In genomic region chr4:119204672-119205071, GRCm38 (mm10) we compare ENCODE assay signal across 8 mouse cellular contexts. TPM values are rescaled to one million over a fixed set of nuclear protein-coding genes. Genes with fewer than 3 reads are reported as not detected.
DNase-seq lines count a peak whose midpoint lies in the region; ATAC-seq and TF ChIP-seq lines count a peak whose summit lies in the region.

No protein-coding gene starts in this region.

- no peak overlapping the region for H3K9ac ChIP-seq in lung, embryonic 14.5 days

- 19% methylated on average over 8 of the region's 8 CpGs for WGBS in embryonic facial prominence, embryonic 10.5 days
- WGBS in lung, embryonic 14.5 days: 13% methylated on average over 8 of the region's 8 CpGs

- peak; percentile 65; the same call in 1 of the 2 replicates for ATAC-seq in lung, embryonic 14.5 days (ENCODE audit: insufficient read depth)

- peak; percentile 88 for TF ChIP-seq CTCF in lung, embryonic 14.5 days (IDR thresholded peaks at IDR 0.05; ENCODE audit: low read depth)

- peaks cover 21% of the 10 kb centered on the region for H3K36me3 ChIP-seq in embryonic facial prominence, embryonic 10.5 days (replicated peaks)
- peaks cover 13% of the 10 kb centered on the region for H3K36me3 ChIP-seq in lung, embryonic 14.5 days (ENCODE audit: insufficient read depth)

- DNase-seq in B cell, adult 2 months: peak; percentile 64 to 65
- peak; percentile 33 for DNase-seq in Muller cell, postnatal 12 days (ENCODE audit: inconsistent ontology term)
- peak; percentile 67 for DNase-seq in embryonic facial prominence, embryonic 10.5 days (ENCODE audit: low spot score)
- DNase-seq in heart, postnatal 4 days: peak; percentile 74
- DNase-seq in layer of hippocampus, adult 11-12 months (ENCODE audit: low spot score): peak; percentile 61
- DNase-seq in lung, embryonic 14.5 days: peak; percentile 90
- peak; percentile 35 for DNase-seq in ovary, postnatal 14 days (ENCODE audit: low spot score)
- peak; percentile 51 to 52 for DNase-seq in thymus, postnatal 36 days

- no peak overlapping the region for H3K4me2 ChIP-seq in lung, embryonic 14.5 days

- H3K27ac ChIP-seq in embryonic facial prominence, embryonic 10.5 days (replicated peaks): no peak overlapping the region
- H3K27ac ChIP-seq in lung, embryonic 14.5 days (ENCODE audit: low read depth): no peak overlapping the region

- no peaks in the 10 kb centered on the region for H3K9me3 ChIP-seq in embryonic facial prominence, embryonic 10.5 days
- H3K9me3 ChIP-seq in lung, embryonic 14.5 days (ENCODE audit: low read depth, low read length): no peaks in the 10 kb centered on the region

- H3K4me3 ChIP-seq in embryonic facial prominence, embryonic 10.5 days: no peak overlapping the region
- H3K4me3 ChIP-seq in lung, embryonic 14.5 days (ENCODE audit: low read depth, low read length): no peak overlapping the region

- peaks cover 5% of the 10 kb centered on the region; the same call in 1 of the 2 replicates for H3K4me1 ChIP-seq in embryonic facial prominence, embryonic 10.5 days
- no peaks in the 10 kb centered on the region for H3K4me1 ChIP-seq in lung, embryonic 14.5 days (ENCODE audit: insufficient read depth)

- no peaks in the 10 kb centered on the region for H3K27me3 ChIP-seq in embryonic facial prominence, embryonic 10.5 days (replicated peaks; ENCODE audit: low read depth, poor library complexity, severe bottlenecking)
- no peaks in the 10 kb centered on the region for H3K27me3 ChIP-seq in lung, embryonic 14.5 days (ENCODE audit: insufficient read depth, low read length)

RNA-seq across cellular contexts. Expression of gene Svbp, which starts 9.6 kb away (rescaled TPM):
- polyA plus RNA-seq in embryonic facial prominence, embryonic 10.5 days (2016; fragmentation: Nextera tagmentation; extraction: Ambion mirVana): 132 and 139 TPM in 2 replicates
- 10 to 100 TPM; 42.8 to 43.2 TPM for total RNA-seq in heart, postnatal 4 days (2021)
- 134 TPM in 2 replicates for polyA plus RNA-seq in lung, embryonic 14.5 days (2014; fragmentation: Nextera tagmentation; extraction: Ambion mirVana)

RNA-seq across cellular contexts. Expression of gene Tmem269, which starts 13.3 kb away (rescaled TPM):
- 0.25 TPM in 1 of 2 replicates, not detected in the other for polyA plus RNA-seq in embryonic facial prominence, embryonic 10.5 days (2016; fragmentation: Nextera tagmentation; extraction: Ambion mirVana)
- total RNA-seq in heart, postnatal 4 days (2021): not detected
- polyA plus RNA-seq in lung, embryonic 14.5 days (2014; fragmentation: Nextera tagmentation; extraction: Ambion mirVana): not detected in 2 replicates

RNA-seq across cellular contexts. Expression of gene Ermap, which starts 14.9 kb away (rescaled TPM):
- 7.2 and 7.4 TPM in 2 replicates for polyA plus RNA-seq in embryonic facial prominence, embryonic 10.5 days (2016; fragmentation: Nextera tagmentation; extraction: Ambion mirVana)
- under 1 TPM; 0.21 to 0.32 TPM for total RNA-seq in heart, postnatal 4 days (2021)
- 0.57 and 0.79 TPM in 2 replicates for polyA plus RNA-seq in lung, embryonic 14.5 days (2014; fragmentation: Nextera tagmentation; extraction: Ambion mirVana)

RNA-seq across cellular contexts. Expression of gene AU022252, which starts 27.8 kb away (rescaled TPM):
- 40.1 and 40.2 TPM in 2 replicates for polyA plus RNA-seq in embryonic facial prominence, embryonic 10.5 days (2016; fragmentation: Nextera tagmentation; extraction: Ambion mirVana)
- total RNA-seq in heart, postnatal 4 days (2021): 10 to 100 TPM; 19.9 to 21.0 TPM
- polyA plus RNA-seq in lung, embryonic 14.5 days (2014; fragmentation: Nextera tagmentation; extraction: Ambion mirVana): 29.0 and 32.3 TPM in 2 replicates

RNA-seq across cellular contexts. Expression of gene P3h1, which starts 28.0 kb away (rescaled TPM):
- 18.5 and 19.6 TPM in 2 replicates for polyA plus RNA-seq in embryonic facial prominence, embryonic 10.5 days (2016; fragmentation: Nextera tagmentation; extraction: Ambion mirVana)
- 10 to 100 TPM; 25.1 to 27.2 TPM for total RNA-seq in heart, postnatal 4 days (2021)
- 40.4 and 44.8 TPM in 2 replicates for polyA plus RNA-seq in lung, embryonic 14.5 days (2014; fragmentation: Nextera tagmentation; extraction: Ambion mirVana)

Comparison
In these comparisons a context has a peak if more than half of its experiments do, and no peak if none do; other contexts are left out.
1. DNase-seq: peak in every context shown above with its lines; median percentile 90 in lung, embryonic 14.5 days; 74 in heart, postnatal 4 days; 67 in embryonic facial prominence, embryonic 10.5 days; 64 in B cell, adult 2 months; 61 in layer of hippocampus, adult 11-12 months; 52 in thymus, postnatal 36 days; 35 in ovary, postnatal 14 days; 33 in Muller cell, postnatal 12 days.